Mouse (Mus musculus): Measurements from ENCODE around the gene A630095N17Rik. TPM values are rescaled to one million over a fixed set of nuclear protein-coding genes. Genes with fewer than 3 reads are reported as not detected.

The A630095N17Rik gene
- not detected in 2 replicates for polyA plus RNA-seq (2014; fragmentation: Nextera tagmentation; extraction: Ambion mirVana)

- no peak within 1 kb of the TSS for H3K9ac ChIP-seq (ENCODE audit: low read length)
- no peaks in the 10 kb centered on the region for H3K36me3 ChIP-seq (ENCODE audit: control insufficient read depth, insufficient read depth, low read length)
- no peak within 1 kb of the TSS for H3K27ac ChIP-seq (replicated peaks in 1 of 2; ENCODE audit: control insufficient read depth in 1 of 2, insufficient read depth in 1 of 2, low read depth in 2 of 2, low read length in 2 of 2)
- H3K27me3 ChIP-seq (ENCODE audit: control insufficient read depth, insufficient read depth, low read length) = no peaks in the 10 kb centered on the region
- H3K4me2 ChIP-seq (ENCODE audit: low read length) = no peak within 1 kb of the TSS
- no peak for ATAC-seq (ENCODE audit: insufficient number of reproducible peaks, insufficient read depth, low FRiP score, low read depth)
- 59% methylated on average over 5 of the region's 5 CpGs for WGBS
- H3K9me3 ChIP-seq (ENCODE audit: control insufficient read depth, low read length) = no peaks in the 10 kb centered on the region
- H3K4me1 ChIP-seq (ENCODE audit: control insufficient read depth in 2 of 2, insufficient read depth in 2 of 2, low read length in 2 of 2) = peaks cover 8 to 20% of the 10 kb centered on the region in 2 experiments
- H3K4me3 ChIP-seq (ENCODE audit: control insufficient read depth in 1 of 2, insufficient read depth in 1 of 2, low read depth in 1 of 2, low read length in 2 of 2) = no peak within 1 kb of the TSS
These were observed at the start of gene A630095N17Rik for GRCm38 (mm10) chr1:75231664-75232152. Gene A630095N17Rik, minus strand, starts transcription at chr1:75232102.

- H3K27me3 ChIP-seq (ENCODE audit: control insufficient read depth, insufficient read depth, low read length) = peaks cover 30% of the 10 kb centered on the region
- H3K27ac ChIP-seq (replicated peaks in 1 of 2; ENCODE audit: control insufficient read depth in 1 of 2, insufficient read depth in 1 of 2, low read depth in 2 of 2, low read length in 2 of 2) = no peak within 1 kb of the TSS
- H3K4me3 ChIP-seq (ENCODE audit: control insufficient read depth in 1 of 2, insufficient read depth in 1 of 2, low read depth in 1 of 2, low read length in 2 of 2) = no peak within 1 kb of the TSS
- no peak for ATAC-seq (ENCODE audit: insufficient number of reproducible peaks, insufficient read depth, low FRiP score, low read depth)
- 8% methylated on average over 13 of the region's 13 CpGs for WGBS
- H3K36me3 ChIP-seq (ENCODE audit: control insufficient read depth, insufficient read depth, low read length) = no peaks in the 10 kb centered on the region
- no peak within 1 kb of the TSS for H3K9ac ChIP-seq (ENCODE audit: low read length)
- H3K9me3 ChIP-seq (ENCODE audit: control insufficient read depth, low read length) = peaks cover 5% of the 10 kb centered on the region; the same call in 1 of the 2 replicates
- no peaks in the 10 kb centered on the region for H3K4me1 ChIP-seq (ENCODE audit: control insufficient read depth in 2 of 2, insufficient read depth in 2 of 2, low read length in 2 of 2)
- H3K4me2 ChIP-seq (ENCODE audit: low read length) = no peak within 1 kb of the TSS
These were observed 46.3 kb upstream of the A630095N17Rik start, which contains the start of gene Resp18 for GRCm38 (mm10) chr1:75278228-75278627. Gene Resp18, minus strand, starts transcription at chr1:75278415.

- Histone ChIP-seq H3K9ac (ENCODE audit: low read length) (no peak overlapping the region), H3K4me1 (ENCODE audit: control insufficient read depth in 2 of 2, insufficient read depth in 2 of 2, low read length in 2 of 2) (no peaks in the 10 kb centered on the region), H3K36me3 (ENCODE audit: control insufficient read depth, insufficient read depth, low read length) (no peaks in the 10 kb centered on the region), H3K9me3 (ENCODE audit: control insufficient read depth, low read length) (peaks cover 5% of the 10 kb centered on the region; the same call in 1 of the 2 replicates), H3K27ac (replicated peaks in 1 of 2; ENCODE audit: control insufficient read depth in 1 of 2, insufficient read depth in 1 of 2, low read depth in 2 of 2, low read length in 2 of 2) (no peak overlapping the region), H3K4me3 (ENCODE audit: control insufficient read depth in 1 of 2, insufficient read depth in 1 of 2, low read depth in 1 of 2, low read length in 2 of 2) (no peak overlapping the region), H3K4me2 (ENCODE audit: low read length) (no peak overlapping the region), H3K27me3 (ENCODE audit: control insufficient read depth, insufficient read depth, low read length) (peaks cover 30% of the 10 kb centered on the region)
- ATAC-seq (ENCODE audit: insufficient number of reproducible peaks, insufficient read depth, low FRiP score, low read depth) = no peak
- 7% methylated on average over 23 of the region's 23 CpGs for WGBS
These were observed 45.6 kb upstream of the A630095N17Rik start for GRCm38 (mm10) chr1:75277195-75278188.

- Histone ChIP-seq H3K4me1 (ENCODE audit: control insufficient read depth in 2 of 2, insufficient read depth in 2 of 2, low read length in 2 of 2) (no peaks in the 10 kb centered on the region), H3K36me3 (ENCODE audit: control insufficient read depth, insufficient read depth, low read length) (no peaks in the 10 kb centered on the region), H3K9ac (ENCODE audit: low read length) (no peak within 1 kb of the TSS), H3K4me2 (ENCODE audit: low read length) (peak within 1 kb of the TSS; percentile 22), H3K27ac (replicated peaks in 1 of 2; ENCODE audit: control insufficient read depth in 1 of 2, insufficient read depth in 1 of 2, low read depth in 2 of 2, low read length in 2 of 2) (no peak within 1 kb of the TSS), H3K27me3 (ENCODE audit: control insufficient read depth, insufficient read depth, low read length) (peaks cover 50% of the 10 kb centered on the region), H3K9me3 (ENCODE audit: control insufficient read depth, low read length) (no peaks in the 10 kb centered on the region), H3K4me3 (ENCODE audit: control insufficient read depth in 1 of 2, insufficient read depth in 1 of 2, low read depth in 1 of 2, low read length in 2 of 2) (peak within 1 kb of the TSS in 1 of 2 experiments; percentile 7; a peak in 3 of 4 replicates)
- 9% methylated on average over 32 of the region's 32 CpGs for WGBS
- no peak for ATAC-seq (ENCODE audit: insufficient number of reproducible peaks, insufficient read depth, low FRiP score, low read depth)
These were observed 32.4 kb upstream of the A630095N17Rik start, which contains the start of gene Ptprn for GRCm38 (mm10) chr1:75264091-75264880. Gene Ptprn, minus strand, starts transcription at chr1:75264502.

GRCm38 (mm10) chr1:75262969-75263951 is 31.4 kb upstream of the A630095N17Rik start:
- Histone ChIP-seq H3K27me3 (ENCODE audit: control insufficient read depth, insufficient read depth, low read length) (peaks cover 43% of the 10 kb centered on the region), H3K4me1 (ENCODE audit: control insufficient read depth in 2 of 2, insufficient read depth in 2 of 2, low read length in 2 of 2) (no peaks in the 10 kb centered on the region), H3K9me3 (ENCODE audit: control insufficient read depth, low read length) (no peaks in the 10 kb centered on the region), H3K36me3 (ENCODE audit: control insufficient read depth, insufficient read depth, low read length) (no peaks in the 10 kb centered on the region), H3K4me3 (ENCODE audit: control insufficient read depth in 1 of 2, insufficient read depth in 1 of 2, low read depth in 1 of 2, low read length in 2 of 2) (peak overlapping the region in 1 of 2 experiments; percentile 7; a peak in 3 of 4 replicates), H3K9ac (ENCODE audit: low read length) (no peak overlapping the region), H3K27ac (replicated peaks in 1 of 2; ENCODE audit: control insufficient read depth in 1 of 2, insufficient read depth in 1 of 2, low read depth in 2 of 2, low read length in 2 of 2) (no peak overlapping the region), H3K4me2 (ENCODE audit: low read length) (peak overlapping the region; percentile 22)
- no peak for ATAC-seq (ENCODE audit: insufficient number of reproducible peaks, insufficient read depth, low FRiP score, low read depth)
- 3% methylated on average over 40 of the region's 40 CpGs for WGBS

GRCm38 (mm10) chr1:75261278-75261677 is 29.4 kb upstream of the A630095N17Rik start:
- peaks cover 40% of the 10 kb centered on the region for H3K27me3 ChIP-seq (ENCODE audit: control insufficient read depth, insufficient read depth, low read length)
- H3K27ac ChIP-seq (replicated peaks in 1 of 2; ENCODE audit: control insufficient read depth in 1 of 2, insufficient read depth in 1 of 2, low read depth in 2 of 2, low read length in 2 of 2) = no peak overlapping the region
- H3K4me1 ChIP-seq (ENCODE audit: control insufficient read depth in 2 of 2, insufficient read depth in 2 of 2, low read length in 2 of 2) = no peaks in the 10 kb centered on the region
- no peaks in the 10 kb centered on the region for H3K36me3 ChIP-seq (ENCODE audit: control insufficient read depth, insufficient read depth, low read length)
- no peak overlapping the region for H3K9ac ChIP-seq (ENCODE audit: low read length)
- H3K4me3 ChIP-seq (ENCODE audit: control insufficient read depth in 1 of 2, insufficient read depth in 1 of 2, low read depth in 1 of 2, low read length in 2 of 2) = no peak overlapping the region
- no peaks in the 10 kb centered on the region for H3K9me3 ChIP-seq (ENCODE audit: control insufficient read depth, low read length)
- no peak for ATAC-seq (ENCODE audit: insufficient number of reproducible peaks, insufficient read depth, low FRiP score, low read depth)
- H3K4me2 ChIP-seq (ENCODE audit: low read length) = no peak overlapping the region

Measured in heart, embryonic 14.5 days (tissue).